Comparison of ENCODE assay signal across 8 mouse cellular contexts in the genomic region with DNA sequence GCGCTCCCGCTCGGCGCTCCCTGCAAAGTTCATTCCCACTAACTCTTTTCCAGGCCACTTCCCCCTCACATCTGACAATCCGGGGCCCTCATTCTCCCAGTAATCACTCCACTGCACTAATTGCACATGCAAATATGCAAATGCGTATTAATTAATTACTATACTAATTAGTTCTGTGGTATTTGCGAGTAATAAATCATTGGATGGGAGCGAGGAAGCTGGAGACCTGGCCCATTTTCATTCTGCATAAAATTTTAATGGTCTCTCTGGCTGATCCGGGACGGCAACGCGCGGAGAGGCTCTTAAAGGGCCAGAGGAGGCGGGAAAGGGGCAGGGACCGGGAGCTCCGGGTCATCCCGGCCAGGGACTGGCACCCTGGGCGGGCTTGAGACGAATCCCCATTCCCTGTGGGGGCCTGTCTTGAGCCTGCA. TPM values are rescaled to one million over a fixed set of nuclear protein-coding genes. Genes with fewer than 3 reads are reported as not detected.
DNase-seq lines count a peak whose midpoint lies in the region; ATAC-seq and TF ChIP-seq lines count a peak whose summit lies in the region.

No protein-coding gene starts in this region.

- H3K9me3 ChIP-seq in heart, embryonic 10.5 days, result no peaks in the 10 kb centered on the region
- no peaks in the 10 kb centered on the region for H3K9me3 ChIP-seq in forebrain, postnatal 0 days (ENCODE audit: low read length)
- H3K9me3 ChIP-seq in liver, embryonic 15.5 days (replicated peaks), result no peaks in the 10 kb centered on the region

- no peak overlapping the region for H3K27ac ChIP-seq in heart, embryonic 10.5 days
- H3K27ac ChIP-seq in forebrain, postnatal 0 days (ENCODE audit: low read depth, low read length), result peak overlapping the region; percentile 95
- H3K27ac ChIP-seq in liver, embryonic 15.5 days (replicated peaks), result no peak overlapping the region

- H3K4me3 ChIP-seq in heart, embryonic 10.5 days, result peak overlapping the region; percentile 62
- H3K4me3 ChIP-seq in forebrain, postnatal 0 days (ENCODE audit: low read depth, low read length), result peak overlapping the region; percentile 50
- H3K4me3 ChIP-seq in liver, embryonic 15.5 days (replicated peaks), result peak overlapping the region; percentile 42

- H3K4me2 ChIP-seq in forebrain, postnatal 0 days (ENCODE audit: low read depth), result peak overlapping the region; percentile 97
- H3K4me2 ChIP-seq in liver, embryonic 15.5 days, result peak overlapping the region; percentile 65

- peaks cover 45% of the 10 kb centered on the region for H3K4me1 ChIP-seq in heart, embryonic 10.5 days
- H3K4me1 ChIP-seq in forebrain, postnatal 0 days (ENCODE audit: insufficient read depth), result peaks cover 17% of the 10 kb centered on the region
- peaks cover 27% of the 10 kb centered on the region for H3K4me1 ChIP-seq in liver, embryonic 15.5 days (replicated peaks)

- DNase-seq in heart, embryonic 10.5 days (ENCODE audit: low spot score), result no peak
- DNase-seq in heart, postnatal 36 days, result no peak
- DNase-seq in NIH3T3 (ENCODE audit: low read depth), result peak; percentile 17
- peak; percentile 68 for DNase-seq in forebrain, postnatal 0 days
- DNase-seq in testis, postnatal 14 days (ENCODE audit: low spot score), result no peak
- no peak for DNase-seq in c-Kit-positive CD71-positive TER-119-positive erythroid progenitor cells, embryonic 14.5 days (ENCODE audit: low spot score)
- no peak for DNase-seq in layer of hippocampus, postnatal 25 days (ENCODE audit: extremely low spot score in 1 of 2, low spot score in 1 of 2)

- peak; percentile 42; the same call in 1 of the 2 replicates for ATAC-seq in forebrain, postnatal 0 days
- ATAC-seq in liver, embryonic 15.5 days (ENCODE audit: insufficient read depth), result no peak

- H3K36me3 ChIP-seq in heart, embryonic 10.5 days, result no peaks in the 10 kb centered on the region
- H3K36me3 ChIP-seq in forebrain, postnatal 0 days (ENCODE audit: insufficient read depth), result no peaks in the 10 kb centered on the region
- no peaks in the 10 kb centered on the region for H3K36me3 ChIP-seq in liver, embryonic 15.5 days (replicated peaks)

- peak overlapping the region; percentile 81 for H3K9ac ChIP-seq in forebrain, postnatal 0 days
- no peak overlapping the region for H3K9ac ChIP-seq in liver, embryonic 15.5 days

- intact Hi-C loops in heart, postnatal 36 days (cut with DNase I), result no loop called here

- peaks cover 91% of the 10 kb centered on the region for H3K27me3 ChIP-seq in heart, embryonic 10.5 days (ENCODE audit: insufficient read depth, poor library complexity, severe bottlenecking)
- H3K27me3 ChIP-seq in forebrain, postnatal 0 days (ENCODE audit: insufficient read depth, low read length), result 0 out of 2 replicates have a peak, but pooled peaks cover 7% of the 10 kb centered on the region
- H3K27me3 ChIP-seq in liver, embryonic 15.5 days, result peaks cover 95% of the 10 kb centered on the region

- WGBS in heart, embryonic 10.5 days, result under 1% methylated on average over 19 of the region's 19 CpGs
- under 1% methylated on average over 19 of the region's 19 CpGs for WGBS in forebrain, postnatal 0 days
- WGBS in liver, embryonic 15.5 days (ENCODE audit: insufficient replicate concordance), result 2% methylated on average over 19 of the region's 19 CpGs

- TF ChIP-seq CTCF in forebrain, postnatal 0 days (IDR thresholded peaks at IDR 0.05; ENCODE audit: low read depth), result no peak

RNA-seq across cellular contexts. Expression of gene Ppp1r1b, which starts 9.1 kb away (rescaled TPM):
- 8.1 and 20.1 TPM in 2 replicates for polyA plus RNA-seq in heart, embryonic 10.5 days (2016; fragmentation: Nextera tagmentation; extraction: Ambion mirVana)
- 1 to 10 TPM; 4.6 to 7.0 TPM for total RNA-seq in heart, postnatal 36 days (2021)
- 19.4 and 32.5 TPM in 2 replicates for total RNA-seq in forebrain, postnatal 0 days (2014; rRNA removed)
- polyA plus RNA-seq in forebrain, postnatal 0 days (2015; fragmentation: Nextera tagmentation; extraction: Ambion mirVana), result 91.4 and 121 TPM in 2 replicates
- polyA plus RNA-seq in liver, embryonic 15.5 days (2015; fragmentation: Nextera tagmentation; extraction: Ambion mirVana), result 0.59 and 0.93 TPM in 2 replicates
- total RNA-seq in layer of hippocampus, postnatal 25 days (2021), result 10 to 100 TPM; 45.4 to 49.9 TPM

RNA-seq across cellular contexts. Expression of gene Neurod2, which starts 9.6 kb away (rescaled TPM):
- not detected in 2 replicates for polyA plus RNA-seq in heart, embryonic 10.5 days (2016; fragmentation: Nextera tagmentation; extraction: Ambion mirVana)
- total RNA-seq in heart, postnatal 36 days (2021), result not detected
- total RNA-seq in forebrain, postnatal 0 days (2014; rRNA removed), result 133 and 140 TPM in 2 replicates
- polyA plus RNA-seq in forebrain, postnatal 0 days (2015; fragmentation: Nextera tagmentation; extraction: Ambion mirVana), result 74.9 and 77.3 TPM in 2 replicates
- polyA plus RNA-seq in liver, embryonic 15.5 days (2015; fragmentation: Nextera tagmentation; extraction: Ambion mirVana), result not detected in 2 replicates
- 100 to 1,000 TPM; 139 to 148 TPM for total RNA-seq in layer of hippocampus, postnatal 25 days (2021)

RNA-seq across cellular contexts. Expression of gene Stard3, which starts 19.1 kb away (rescaled TPM):
- 51.0 and 53.0 TPM in 2 replicates for polyA plus RNA-seq in heart, embryonic 10.5 days (2016; fragmentation: Nextera tagmentation; extraction: Ambion mirVana)
- 10 to 100 TPM; 21.5 to 26.8 TPM for total RNA-seq in heart, postnatal 36 days (2021)
- total RNA-seq in forebrain, postnatal 0 days (2014; rRNA removed), result 36.2 and 39.4 TPM in 2 replicates
- 31.6 and 32.2 TPM in 2 replicates for polyA plus RNA-seq in forebrain, postnatal 0 days (2015; fragmentation: Nextera tagmentation; extraction: Ambion mirVana)
- polyA plus RNA-seq in liver, embryonic 15.5 days (2015; fragmentation: Nextera tagmentation; extraction: Ambion mirVana), result 16.4 and 19.6 TPM in 2 replicates
- 10 to 100 TPM; 31.5 to 34.3 TPM for total RNA-seq in layer of hippocampus, postnatal 25 days (2021)

RNA-seq across cellular contexts. Expression of gene Tcap, which starts 44.5 kb away (rescaled TPM):
- polyA plus RNA-seq in heart, embryonic 10.5 days (2016; fragmentation: Nextera tagmentation; extraction: Ambion mirVana), result 86.0 and 159 TPM in 2 replicates
- total RNA-seq in heart, postnatal 36 days (2021), result 1,000 to 10,000 TPM; 1,783 to 3,188 TPM
- total RNA-seq in forebrain, postnatal 0 days (2014; rRNA removed), result 0.23 TPM in 1 of 2 replicates, not detected in the other
- not detected in 2 replicates for polyA plus RNA-seq in forebrain, postnatal 0 days (2015; fragmentation: Nextera tagmentation; extraction: Ambion mirVana)
- polyA plus RNA-seq in liver, embryonic 15.5 days (2015; fragmentation: Nextera tagmentation; extraction: Ambion mirVana), result 1.1 and 1.7 TPM in 2 replicates
- under 1 TPM; 0.66 to 0.76 TPM for total RNA-seq in layer of hippocampus, postnatal 25 days (2021)

RNA-seq across cellular contexts. Expression of gene Pnmt, which starts 47.2 kb away (rescaled TPM):
- polyA plus RNA-seq in heart, embryonic 10.5 days (2016; fragmentation: Nextera tagmentation; extraction: Ambion mirVana), result 5.0 and 5.1 TPM in 2 replicates
- total RNA-seq in heart, postnatal 36 days (2021), result 1 to 10 TPM in 1 of 2 experiments, under 1 TPM in 1; 0.76 to 1.6 TPM
- 1.0 and 1.8 TPM in 2 replicates for total RNA-seq in forebrain, postnatal 0 days (2014; rRNA removed)
- polyA plus RNA-seq in forebrain, postnatal 0 days (2015; fragmentation: Nextera tagmentation; extraction: Ambion mirVana), result 1.7 and 3.5 TPM in 2 replicates
- not detected in 2 replicates for polyA plus RNA-seq in liver, embryonic 15.5 days (2015; fragmentation: Nextera tagmentation; extraction: Ambion mirVana)
- total RNA-seq in layer of hippocampus, postnatal 25 days (2021), result not detected

Comparison
In these comparisons a context has a peak if more than half of its experiments do, and no peak if none do; other contexts are left out.
1. DNase-seq: peak in NIH3T3 (single experiment) and forebrain, postnatal 0 days (single experiment); none in heart, embryonic 10.5 days (single experiment), heart, postnatal 36 days (0 of 2), testis, postnatal 14 days (single experiment), c-Kit-positive CD71-positive TER-119-positive erythroid progenitor cells, embryonic 14.5 days (single experiment) and layer of hippocampus, postnatal 25 days (0 of 2).
2. RNA of gene Neurod2, which starts 9.6 kb away (total RNA-seq): 139 to 148 TPM in layer of hippocampus, postnatal 25 days and 133 to 140 TPM in forebrain, postnatal 0 days; not detected in heart, postnatal 36 days; every median in the first group is over 100 times any median in the second.
3. Peak in every context shown above with its lines, with median percentiles within 50 percentile points of each other: H3K4me3 ChIP-seq.